Mouse (Mus musculus) embryonic facial prominence, embryonic 14.5 days (tissue): ENCODE measurements at regions not wholly inside any gene's neighbourhood (a gene's known extent, or its start where the extent isn't known, plus 50 kb on each side); places are given as distances from the start of the nearest gene placed in this dataset.

Source experiments
- ATAC-seq: fragments of 200-750 bp; cut with Nextera tagmentation; 2 replicates; pipeline ENCODE4 v1.8.0; 2017; ENCODE audit warnings: low read depth, moderate number of reproducible peaks, moderate TSS enrichment
- DNase-seq: peaks from one replicate; pipeline ENCODE4 v3.0.0-alpha.2; 2015; ENCODE audit warnings: low spot score
- H3K27ac ChIP-seq: fragments of 300-500 bp; sonication (generic); replicated peaks from 2 replicates; pipeline ENCODE4 v1.5.1; 2014; ENCODE audit warnings: low read depth, mild to moderate bottlenecking, low read length, moderate library complexity
- H3K27me3 ChIP-seq: fragments of 300-500 bp; sonication (generic); replicated peaks from 2 replicates; pipeline ENCODE4 v1.6.1; 2014; ENCODE audit warnings: low read length; ENCODE audit not compliant: control insufficient read depth, insufficient read depth
- H3K36me3 ChIP-seq: fragments of 300-500 bp; sonication (generic); 2 replicates; pipeline ENCODE4 v1.6.1; 2014; ENCODE audit warnings: low read length, mixed read lengths; ENCODE audit not compliant: control insufficient read depth, insufficient read depth
- H3K4me1 ChIP-seq: fragments of 300-500 bp; sonication (generic); 2 replicates; pipeline ENCODE4 v1.6.1; 2014; ENCODE audit warnings: antibody characterized with exemption, low read length; ENCODE audit not compliant: control insufficient read depth, insufficient read depth
- H3K4me2 ChIP-seq: fragments of 300-500 bp; sonication (generic); 2 replicates; pipeline ENCODE4 v1.6.1; 2014; ENCODE audit warnings: low read depth, mild to moderate bottlenecking, low read length, moderate library complexity, mixed read lengths
- H3K4me3 ChIP-seq: fragments of 300-500 bp; sonication (generic); 2 replicates; pipeline ENCODE4 v1.5.1; 2014; ENCODE audit warnings: low read depth, mild to moderate bottlenecking, low read length
- H3K9ac ChIP-seq: fragments of 300-500 bp; sonication (generic); 2 replicates; pipeline ENCODE4 v1.6.1; 2014; ENCODE audit warnings: low read depth, mild to moderate bottlenecking, low read length, moderate library complexity, mixed read lengths
- H3K9me3 ChIP-seq: fragments of 300-500 bp; sonication (generic); 2 replicates; pipeline ENCODE4 v1.6.1; 2016; ENCODE audit warnings: low read length; ENCODE audit not compliant: control insufficient read depth
- WGBS: fragments of 180-500 bp; shearing (Covaris S2); extraction: QIAGEN DNeasy Blood & Tissue Kit; methylation state at CpG from one replicate; pipeline ENCODE4 v1.1.7; 2014; 5-methylcytosine and 5-hydroxymethylcytosine counted together

DNA sequence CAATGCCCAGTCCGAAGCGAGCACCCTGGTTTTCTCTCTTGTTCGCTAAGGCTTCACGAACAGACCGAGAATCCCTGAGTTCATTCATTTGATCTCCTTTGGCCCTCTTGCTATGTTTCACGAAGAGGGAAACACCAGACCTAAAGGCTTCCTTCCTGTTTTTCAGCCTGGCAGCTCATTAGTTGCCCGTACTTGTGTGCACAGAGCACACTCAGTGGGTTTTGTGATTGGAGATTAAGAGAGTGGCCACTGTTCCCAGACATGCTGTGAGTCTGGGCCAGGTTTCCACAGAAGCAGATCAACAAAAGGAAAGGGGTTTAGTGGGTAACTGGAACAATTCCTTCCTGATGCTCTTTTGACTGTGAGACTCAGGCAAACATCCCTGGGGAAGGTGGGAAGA is 331.5 kb upstream of the Kazn start:
- ATAC-seq = no peak
- no peaks in the 10 kb centered on the region for H3K36me3 ChIP-seq
- H3K9ac ChIP-seq = no peak overlapping the region
- no peaks in the 10 kb centered on the region for H3K27me3 ChIP-seq
- no peaks in the 10 kb centered on the region for H3K9me3 ChIP-seq
- no peak overlapping the region for H3K4me2 ChIP-seq
- DNase-seq = no peak
- H3K4me1 ChIP-seq = peaks cover 4% of the 10 kb centered on the region
- WGBS = 77% methylated on average over 7 of the region's 7 CpGs
- no peak overlapping the region for H3K27ac ChIP-seq
- no peak overlapping the region for H3K4me3 ChIP-seq

DNA sequence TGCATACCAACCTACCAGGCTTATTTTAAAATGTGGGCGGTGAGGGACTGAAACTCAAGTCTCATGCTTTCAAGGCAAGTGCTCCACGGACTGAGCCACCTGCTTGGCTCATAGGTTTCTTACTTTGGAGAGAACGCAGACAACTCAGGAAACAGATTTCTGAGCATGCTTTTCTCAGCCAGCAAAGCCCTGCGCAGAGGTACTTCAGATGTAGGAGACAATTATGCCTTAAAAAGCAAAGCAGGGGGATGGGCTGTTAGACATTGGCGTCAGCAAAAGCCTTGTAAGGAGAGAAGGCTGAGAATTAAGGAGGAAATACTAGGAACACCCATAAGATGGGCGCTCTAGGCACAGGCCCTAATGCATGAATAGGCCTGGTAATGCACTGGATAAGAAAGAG is 329.4 kb upstream of the Kazn start:
- Histone ChIP-seq H3K36me3 (no peaks in the 10 kb centered on the region), H3K9ac (no peak overlapping the region), H3K4me2 (no peak overlapping the region), H3K27me3 (no peaks in the 10 kb centered on the region), H3K4me3 (no peak overlapping the region), H3K4me1 (peaks cover 4% of the 10 kb centered on the region), H3K27ac (no peak overlapping the region), H3K9me3 (no peaks in the 10 kb centered on the region)
- no peak for ATAC-seq
- 62% methylated on average over 6 of the region's 6 CpGs for WGBS
- DNase-seq = peak; percentile 7

DNA sequence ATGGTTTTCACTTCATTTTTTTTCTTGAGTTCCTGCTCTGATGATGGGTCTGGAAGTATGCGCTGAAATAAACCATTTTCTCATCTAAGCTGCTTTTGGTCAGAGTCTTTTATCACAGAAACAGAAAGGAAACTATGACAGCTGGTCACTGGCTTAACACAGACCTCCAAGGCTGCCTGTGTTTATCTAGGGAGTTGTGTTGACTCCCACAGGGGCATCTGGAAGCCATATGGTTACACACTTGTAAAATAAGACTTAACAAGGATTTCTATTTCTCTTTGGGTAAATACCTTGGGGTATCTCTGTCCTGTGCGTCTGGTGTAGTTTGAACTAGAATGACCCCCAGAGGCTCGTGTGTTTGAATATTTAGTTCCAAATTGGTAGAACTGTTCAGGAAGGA is 315.5 kb upstream of the Kazn start:
- 36% methylated on average over 3 of the region's 3 CpGs for WGBS
- Histone ChIP-seq H3K27me3 (no peaks in the 10 kb centered on the region), H3K4me3 (no peak overlapping the region), H3K4me2 (no peak overlapping the region), H3K9ac (no peak overlapping the region), H3K27ac (no peak overlapping the region), H3K9me3 (peaks cover 5% of the 10 kb centered on the region; the same call in 1 of the 2 replicates), H3K4me1 (no peaks in the 10 kb centered on the region), H3K36me3 (no peaks in the 10 kb centered on the region)
- ATAC-seq (no peak), DNase-seq (peak; percentile 10)

DNA sequence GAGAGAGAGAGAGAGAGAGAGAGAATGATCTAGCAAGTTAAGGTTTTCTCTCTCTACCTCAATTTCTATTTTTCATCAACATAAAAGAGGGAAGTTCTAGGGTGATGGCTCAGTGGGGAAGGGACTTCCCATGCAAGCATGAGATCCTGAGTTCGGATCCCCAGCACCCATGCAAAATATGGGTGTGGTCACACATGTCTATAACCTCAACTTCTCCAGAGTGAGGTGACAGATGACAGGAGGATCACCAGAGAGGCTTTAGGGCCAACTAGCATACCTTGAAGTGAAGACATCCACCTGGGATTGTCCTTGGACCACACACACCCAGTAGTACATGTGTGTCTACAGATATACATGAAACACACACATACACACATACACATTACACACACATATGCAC is 306.7 kb upstream of the Kazn start:
- WGBS = 83% methylated on average over 1 of the region's 1 CpGs
- no peak for ATAC-seq

GRCm38 (mm10) chr4:142545187-142545586 is 306.0 kb upstream of the Kazn start:
- Histone ChIP-seq H3K4me2 (no peak overlapping the region), H3K9ac (no peak overlapping the region), H3K4me1 (no peaks in the 10 kb centered on the region), H3K27ac (no peak overlapping the region), H3K4me3 (no peak overlapping the region), H3K27me3 (no peaks in the 10 kb centered on the region), H3K9me3 (no peaks in the 10 kb centered on the region), H3K36me3 (no peaks in the 10 kb centered on the region)
- 30% methylated on average over 1 of the region's 1 CpGs for WGBS
- ATAC-seq (no peak), DNase-seq (peak; percentile 5)

More for the DNA sequence above, 306.7 kb upstream of the Kazn start:
- Histone ChIP-seq H3K4me3 (no peak overlapping the region), H3K27me3 (no peaks in the 10 kb centered on the region), H3K27ac (no peak overlapping the region), H3K9ac (no peak overlapping the region), H3K36me3 (no peaks in the 10 kb centered on the region), H3K4me1 (no peaks in the 10 kb centered on the region), H3K9me3 (no peaks in the 10 kb centered on the region), H3K4me2 (no peak overlapping the region)
- DNase-seq = no peak

GRCm38 (mm10) chr4:142544736-142545135 is 305.5 kb upstream of the Kazn start:
- no peak overlapping the region for H3K4me3 ChIP-seq
- no peak overlapping the region for H3K27ac ChIP-seq
- no peak overlapping the region for H3K4me2 ChIP-seq
- H3K9me3 ChIP-seq = no peaks in the 10 kb centered on the region
- H3K9ac ChIP-seq = no peak overlapping the region
- no peak for DNase-seq
- H3K36me3 ChIP-seq = no peaks in the 10 kb centered on the region
- H3K27me3 ChIP-seq = no peaks in the 10 kb centered on the region
- ATAC-seq = no peak
- no peaks in the 10 kb centered on the region for H3K4me1 ChIP-seq
- WGBS = 74% methylated on average over 8 of the region's 8 CpGs

DNA sequence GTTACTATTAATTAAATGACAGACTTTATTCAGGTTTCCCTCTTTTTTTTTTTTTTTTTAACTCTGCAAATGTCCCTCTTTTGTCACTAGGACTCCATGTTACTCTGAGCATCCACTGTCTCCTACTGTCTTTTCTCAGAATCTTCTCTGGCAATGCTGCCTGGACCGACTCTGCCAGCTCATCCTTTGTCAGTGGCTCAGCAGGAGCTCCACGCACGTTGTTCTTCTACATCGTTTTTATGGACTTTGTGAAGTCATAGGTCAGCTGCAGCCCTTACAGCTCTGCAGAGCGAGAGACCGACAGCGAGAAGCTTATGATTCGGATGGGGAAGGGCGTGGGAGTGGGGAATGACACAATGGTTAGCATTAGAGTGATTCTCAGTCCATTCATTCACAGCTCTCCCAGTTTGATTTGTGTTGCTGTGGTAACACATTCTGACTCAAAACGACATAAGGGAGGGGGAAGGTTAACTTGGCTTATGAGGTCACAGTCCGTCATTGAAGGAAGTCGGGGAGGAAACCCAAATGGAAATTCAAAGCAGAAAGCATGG is 300.1 kb upstream of the Kazn start:
- Histone ChIP-seq H3K4me1 (no peaks in the 10 kb centered on the region), H3K27ac (no peak overlapping the region), H3K9ac (no peak overlapping the region), H3K9me3 (no peaks in the 10 kb centered on the region), H3K27me3 (no peaks in the 10 kb centered on the region), H3K36me3 (no peaks in the 10 kb centered on the region), H3K4me2 (no peak overlapping the region), H3K4me3 (no peak overlapping the region)
- 70% methylated on average over 12 of the region's 12 CpGs for WGBS
- ATAC-seq = no peak
- DNase-seq = no peak

- no peak overlapping the region for H3K9ac ChIP-seq
- no peaks in the 10 kb centered on the region for H3K9me3 ChIP-seq
- 51% methylated on average over 6 of the region's 6 CpGs for WGBS
- peaks cover 4% of the 10 kb centered on the region; the same call in 1 of the 2 replicates for H3K4me1 ChIP-seq
- H3K4me3 ChIP-seq = no peak overlapping the region
- ATAC-seq = no peak
- H3K36me3 ChIP-seq = no peaks in the 10 kb centered on the region
- DNase-seq = peak; percentile 35
- H3K4me2 ChIP-seq = no peak overlapping the region
- no peak overlapping the region for H3K27ac ChIP-seq
- no peaks in the 10 kb centered on the region for H3K27me3 ChIP-seq
Observed at GRCm38 (mm10) chr4:142527080-142527479, 287.9 kb upstream of the Kazn start.
